Mouse (Mus musculus) embryo, embryonic 9.5 days (tissue): ENCODE measurements at regions not wholly inside any gene's neighbourhood (a gene's known extent, or its start where the extent isn't known, plus 50 kb on each side); places are given as distances from the start of the nearest gene placed in this dataset.
A peak's percentile ranks its signal among the peaks of the same experiment; 100 is the strongest.

Experiments
- DNase-seq: peaks from one replicate; pipeline ENCODE4 v3.0.0-alpha.2; 2017; ENCODE audit errors: extremely low spot score

DNA sequence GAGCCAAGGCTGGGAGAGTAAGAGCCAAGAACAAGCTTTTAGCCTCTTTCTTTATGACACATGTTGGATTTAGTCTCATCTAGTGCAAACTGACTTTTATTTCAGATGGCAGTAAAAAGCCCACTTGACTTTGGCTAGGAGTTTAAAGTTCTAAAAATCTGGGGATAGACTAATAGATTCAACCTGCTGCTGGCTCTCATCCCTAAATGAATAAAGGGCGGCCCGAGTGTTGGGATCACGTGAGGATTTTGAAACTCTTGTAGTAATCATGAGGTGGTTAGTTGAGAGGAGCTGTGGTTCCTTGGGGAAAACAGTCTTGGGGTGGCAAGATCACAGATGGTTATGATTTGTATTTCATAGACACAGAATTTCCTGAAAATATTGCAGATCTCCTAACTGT, 975.9 kb downstream of the Robo2 start:
- DNase-seq: no peak

DNA sequence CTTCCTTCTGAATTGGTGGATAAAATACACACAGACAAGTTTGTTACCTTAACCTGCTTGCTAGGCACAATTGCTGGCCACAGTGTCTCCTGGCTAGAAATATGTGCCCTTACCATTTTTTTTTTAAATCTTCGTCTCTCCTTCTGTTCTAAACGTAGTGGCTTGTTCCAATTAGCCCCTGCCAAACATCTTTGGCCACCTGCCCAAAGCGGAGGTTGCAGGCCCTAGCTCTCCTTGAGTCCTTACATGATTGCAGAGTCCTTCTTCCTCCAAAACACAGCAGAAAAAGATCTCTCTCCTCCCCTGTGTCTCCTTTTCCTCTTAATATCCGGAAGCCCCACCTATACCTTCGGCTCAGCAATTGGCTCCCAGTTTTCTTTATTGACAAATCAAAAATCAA, 986.8 kb downstream of the Robo2 start:
- DNase-seq: no peak

DNA sequence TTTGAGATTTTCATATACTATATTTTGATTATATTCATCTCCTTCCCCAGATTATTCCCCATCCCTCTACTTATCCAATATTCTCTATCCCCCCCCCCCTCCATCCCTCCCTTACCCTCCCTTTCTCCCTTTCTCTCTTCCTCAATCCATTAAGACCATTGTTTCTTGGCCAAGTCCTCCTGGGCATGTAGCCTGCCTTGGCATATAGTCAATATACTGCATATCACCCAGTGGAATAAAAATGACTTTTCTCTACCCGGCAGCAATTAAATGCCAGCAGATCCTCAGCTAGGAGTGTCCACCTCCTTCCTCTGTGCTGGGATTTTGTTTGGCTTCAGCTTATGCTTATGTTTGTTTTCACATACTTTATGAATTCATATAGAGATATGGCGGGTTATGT, 987.3 kb downstream of the Robo2 start:
- no peak for DNase-seq

DNA sequence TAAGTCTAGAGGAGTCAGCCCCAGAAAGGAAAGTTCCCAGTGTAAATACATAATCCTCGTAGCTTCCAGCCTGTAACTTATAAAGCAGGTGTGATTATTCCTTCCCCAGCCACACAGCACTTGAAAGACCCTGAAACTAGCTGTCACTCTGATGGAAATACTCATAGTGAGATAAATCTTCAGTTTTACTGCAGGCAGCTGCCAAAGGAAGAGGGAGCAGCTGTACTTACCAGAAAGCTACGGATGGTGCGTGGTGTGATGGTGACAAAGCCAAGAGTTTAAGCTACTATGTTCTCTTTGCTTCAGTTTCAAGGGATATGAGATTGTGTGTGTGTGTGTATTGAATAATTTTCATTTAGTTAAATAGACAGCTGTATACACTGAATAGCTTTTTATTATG, 1007.1 kb downstream of the Robo2 start:
- DNase-seq: no peak

DNA sequence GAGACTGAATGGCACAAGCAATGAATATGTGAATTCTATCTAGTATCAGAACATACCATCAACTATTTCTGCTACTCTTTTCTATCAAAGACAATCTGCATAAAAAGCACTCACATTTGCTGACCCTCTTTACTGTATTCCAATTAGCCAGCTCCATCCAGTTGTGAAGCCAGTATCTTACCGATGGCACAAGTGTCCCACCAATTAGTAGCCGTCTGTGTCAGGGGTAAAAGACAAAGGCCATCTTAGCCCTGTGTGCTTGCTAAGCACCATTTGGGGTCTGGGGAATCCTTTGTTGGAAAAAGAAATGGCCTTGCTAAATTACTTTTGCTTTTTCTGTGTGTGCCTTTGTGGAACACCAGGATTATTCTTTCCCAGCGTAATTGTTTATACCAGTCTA, 1007.5 kb downstream of the Robo2 start:
- DNase-seq: no peak

DNA sequence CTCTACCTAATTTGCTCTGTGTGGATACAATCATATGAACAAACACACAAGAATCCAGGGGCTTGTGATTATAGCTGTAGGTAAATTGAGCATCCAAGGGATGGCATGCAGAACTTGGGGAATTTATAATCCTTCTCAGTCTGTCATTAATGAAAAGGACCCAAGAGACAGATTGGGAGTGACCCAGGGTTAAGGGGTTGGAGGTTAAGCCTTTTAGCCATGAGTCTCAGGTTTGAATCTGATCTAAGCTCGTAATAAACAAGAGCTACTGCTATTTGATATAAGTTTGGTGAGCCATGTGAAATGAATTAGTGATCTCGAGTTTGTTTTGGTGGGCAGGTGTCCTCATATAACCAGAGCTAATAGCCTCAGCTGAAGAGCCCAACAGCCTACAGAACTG, 1032.6 kb downstream of the Robo2 start:
- peak; percentile 17 for DNase-seq

DNA sequence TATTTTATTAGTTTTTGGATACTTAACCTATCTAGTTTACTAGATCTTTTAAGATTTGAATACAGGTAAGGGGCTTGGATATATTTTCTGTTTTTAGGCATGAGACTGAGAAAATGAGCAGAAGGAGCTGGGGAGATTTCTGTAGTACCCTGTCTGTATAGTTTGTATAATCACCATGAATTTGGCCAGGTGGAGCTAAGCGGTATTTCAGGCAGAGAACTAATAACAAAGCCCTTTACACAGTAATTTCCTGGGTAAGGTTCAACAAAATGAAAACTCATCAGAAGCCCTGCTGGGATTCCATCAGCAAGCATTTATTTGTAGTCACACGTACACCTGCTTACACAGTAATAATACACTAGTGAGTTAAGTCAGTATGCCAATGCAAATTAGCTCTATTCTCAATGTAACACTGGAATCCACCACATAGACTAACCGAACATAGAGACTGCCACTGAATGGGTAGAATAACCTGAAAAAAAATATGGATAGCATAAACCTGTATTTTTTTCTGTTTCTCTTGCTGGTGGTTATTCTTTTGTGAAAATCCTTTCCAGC, 1036.9 kb downstream of the Robo2 start:
- DNase-seq: no peak

DNA sequence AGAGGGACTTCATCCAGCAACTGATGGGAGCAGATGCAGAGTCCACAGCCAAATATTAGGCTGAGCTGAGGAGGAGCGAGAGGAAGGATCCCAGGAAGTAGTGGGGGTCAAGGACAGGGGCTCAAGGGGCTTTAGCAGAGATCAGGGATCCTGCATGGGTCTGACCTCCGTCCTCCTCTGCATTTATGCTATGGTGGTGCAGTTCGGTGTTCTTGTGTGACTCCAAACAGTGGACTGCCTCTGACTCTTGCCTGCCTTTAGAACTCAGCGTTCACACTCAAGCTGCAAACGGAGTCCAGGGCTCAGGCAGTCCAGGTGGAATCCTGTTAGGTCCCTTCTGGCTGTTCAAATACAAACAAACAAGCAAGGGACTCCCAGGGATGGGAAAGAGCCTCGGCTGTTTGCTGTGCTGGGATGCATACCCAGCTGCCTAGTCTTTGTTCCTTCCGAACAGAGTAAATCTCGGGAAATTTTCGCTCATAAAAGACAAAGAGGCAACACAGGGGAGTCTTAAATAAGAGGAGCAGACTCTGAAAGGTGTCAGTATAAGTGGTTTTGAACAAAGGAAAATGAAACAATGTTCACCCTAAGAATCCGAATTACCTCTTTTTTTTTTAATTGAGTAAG, 1042.9 kb downstream of the Robo2 start:
- no peak for DNase-seq

DNA sequence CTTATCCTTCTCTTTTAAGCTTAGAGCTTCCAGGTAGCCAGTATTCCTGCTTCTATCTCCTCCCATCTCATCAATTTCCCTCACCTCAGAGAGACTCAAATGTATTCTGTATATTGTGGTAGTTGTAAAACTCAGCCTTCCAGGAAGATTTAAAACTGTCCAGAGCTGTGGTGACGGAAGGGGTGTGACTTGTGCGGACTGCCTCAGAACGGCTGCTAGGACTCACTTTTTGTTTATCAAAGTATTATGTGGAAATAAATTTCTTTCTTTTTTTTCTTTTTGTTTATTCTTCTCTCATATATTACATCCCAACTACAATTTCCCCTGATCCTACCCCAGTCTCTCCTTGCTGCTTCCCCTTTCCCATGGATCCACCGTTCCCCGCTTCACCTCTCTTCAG, 1043.7 kb downstream of the Robo2 start:
- DNase-seq: no peak

DNA sequence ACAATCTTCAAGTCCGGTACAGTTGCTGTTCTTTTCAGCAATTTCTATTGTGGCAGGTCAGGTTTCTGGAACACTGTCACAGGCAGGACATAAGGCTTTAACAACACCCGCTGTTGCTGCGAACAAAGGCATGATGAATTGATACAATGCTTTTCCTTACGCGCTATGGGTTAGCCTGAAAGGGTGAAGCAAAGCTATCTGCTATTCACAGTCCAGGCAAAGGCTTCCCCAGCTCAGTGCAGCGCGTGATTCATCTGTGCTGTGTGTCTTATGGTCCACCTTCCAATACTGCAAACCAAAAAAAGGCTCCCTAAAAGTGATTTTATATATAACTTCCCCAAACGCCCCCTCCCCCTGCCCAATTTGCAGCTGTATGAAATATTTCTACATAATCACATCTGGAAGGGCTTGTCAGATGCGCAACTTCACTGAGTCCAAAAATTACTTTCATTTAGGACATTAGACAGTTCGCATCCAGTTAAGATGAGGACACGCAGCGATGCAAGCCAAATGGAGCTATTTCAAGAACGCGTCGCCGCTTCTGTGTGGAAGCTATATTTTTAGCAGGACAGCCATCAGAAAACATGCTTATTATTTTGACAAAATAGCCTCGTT, 1044.3 kb downstream of the Robo2 start:
- no peak for DNase-seq

DNA sequence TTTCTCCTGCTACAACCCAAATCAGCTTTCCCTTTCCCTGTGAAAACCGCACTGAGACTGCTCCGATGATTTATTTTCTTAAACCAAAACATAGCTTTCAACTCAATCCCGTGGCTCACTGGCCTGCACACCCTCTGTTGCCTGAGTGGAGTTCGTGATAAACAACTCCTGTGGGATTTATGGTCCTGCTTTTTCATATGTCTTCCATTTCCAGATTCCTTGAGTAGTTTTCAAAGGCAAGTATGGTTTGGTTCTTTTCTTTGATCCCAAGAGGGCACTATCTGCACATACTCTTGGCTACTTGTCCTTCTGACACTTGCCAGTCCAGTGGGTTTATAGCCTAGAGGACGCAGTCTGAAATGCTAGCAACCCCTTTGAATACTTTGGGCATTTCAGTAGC, 1042.6 kb downstream of the Robo1 start:
- no peak for DNase-seq

DNA sequence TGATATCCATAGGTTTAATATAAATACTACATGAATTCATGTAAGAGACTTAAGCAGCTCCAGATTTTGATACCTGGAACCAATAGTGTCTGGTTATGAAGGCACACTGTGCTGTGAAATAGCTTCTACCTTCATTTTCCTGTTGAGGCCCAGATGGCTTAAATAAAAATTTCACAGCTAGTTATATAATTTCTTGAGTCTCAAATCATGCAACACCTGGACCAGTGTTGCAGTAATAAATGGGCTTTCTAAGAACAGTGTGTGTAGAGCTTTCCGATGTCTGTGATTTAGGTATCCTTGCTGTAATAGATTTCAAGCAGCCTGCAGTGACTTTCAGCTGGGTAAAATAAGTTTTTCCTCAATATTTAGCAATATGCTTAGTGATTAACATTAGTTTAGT, 1035.8 kb downstream of the Robo1 start:
- no peak for DNase-seq

DNA sequence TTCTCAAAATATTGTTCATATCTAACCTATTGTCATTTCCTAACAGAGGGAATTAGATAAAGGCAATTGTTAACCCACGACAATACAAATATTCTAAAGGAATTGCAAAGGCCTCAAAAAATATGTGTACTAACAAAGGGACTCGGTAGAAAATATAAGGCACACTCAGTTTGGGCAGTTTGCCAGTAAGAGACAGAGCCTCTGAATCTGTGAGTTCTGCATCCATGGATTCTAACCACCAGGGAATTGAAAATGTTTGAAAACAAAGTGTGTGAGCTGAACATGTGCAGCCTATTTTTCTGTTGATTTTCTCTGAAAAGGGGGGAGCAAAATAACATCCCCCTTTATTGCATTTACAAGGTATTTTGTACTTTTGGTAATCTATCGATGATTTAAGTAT, 1035.4 kb downstream of the Robo1 start:
- DNase-seq: no peak

DNA sequence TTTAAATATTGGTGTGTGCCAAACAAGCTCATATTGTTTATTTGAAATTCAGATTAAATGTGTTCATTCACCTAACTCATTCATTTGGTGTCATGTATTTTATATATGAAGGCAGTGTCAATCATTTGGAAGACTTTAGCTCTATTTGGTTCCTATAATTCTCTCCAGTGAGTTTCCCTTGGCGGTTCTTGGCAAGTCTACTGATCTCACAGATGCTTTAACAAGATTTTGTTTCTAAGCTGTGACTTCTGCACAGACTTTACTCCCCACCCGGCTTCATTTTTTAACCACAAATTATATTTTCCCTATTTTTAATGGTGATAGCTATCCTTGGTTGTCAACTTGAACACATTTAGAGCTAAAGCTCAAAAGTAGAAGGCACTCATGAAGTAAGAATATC, 1009.5 kb downstream of the Robo1 start:
- DNase-seq: no peak

DNA sequence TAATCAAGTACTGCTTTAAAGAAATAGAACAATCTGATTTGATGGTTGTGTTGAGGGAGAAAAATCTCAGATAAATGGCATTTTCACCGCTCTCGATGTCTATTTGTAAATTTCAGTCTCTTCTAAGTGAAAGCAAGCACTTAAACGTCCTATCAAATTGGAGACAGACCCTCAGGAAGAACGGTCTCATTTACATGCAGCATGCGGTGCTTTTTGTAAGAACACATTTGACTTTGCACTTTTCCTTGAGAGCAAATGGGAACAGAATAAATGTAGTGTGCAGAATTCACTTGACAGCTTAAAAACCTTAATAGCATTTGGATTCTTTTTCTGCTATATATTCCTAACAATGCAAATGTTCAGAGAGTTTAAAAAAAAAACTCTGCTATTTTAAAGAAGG, 1002.0 kb downstream of the Robo1 start:
- DNase-seq: no peak

DNA sequence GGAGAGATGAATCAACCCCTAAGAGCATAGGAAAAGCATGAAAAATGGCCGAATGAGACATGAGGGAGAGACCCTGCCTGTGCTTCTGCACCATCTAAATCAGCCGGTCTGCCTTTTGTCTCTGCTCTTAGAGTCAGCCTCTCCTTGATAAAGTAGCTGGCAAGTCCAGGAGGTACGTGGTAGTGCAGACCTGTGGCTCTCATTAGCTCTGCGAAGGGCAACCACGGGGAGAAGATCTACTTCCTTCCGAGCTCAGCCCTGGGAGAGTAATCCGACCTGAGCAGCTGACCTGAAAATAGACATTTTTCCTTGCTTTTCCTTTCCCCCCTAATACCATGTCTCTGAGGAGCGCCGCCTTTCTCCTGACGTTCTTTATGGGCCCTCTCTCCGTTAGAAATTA, 971.8 kb downstream of the Robo1 start:
- DNase-seq: peak; percentile 5

DNA sequence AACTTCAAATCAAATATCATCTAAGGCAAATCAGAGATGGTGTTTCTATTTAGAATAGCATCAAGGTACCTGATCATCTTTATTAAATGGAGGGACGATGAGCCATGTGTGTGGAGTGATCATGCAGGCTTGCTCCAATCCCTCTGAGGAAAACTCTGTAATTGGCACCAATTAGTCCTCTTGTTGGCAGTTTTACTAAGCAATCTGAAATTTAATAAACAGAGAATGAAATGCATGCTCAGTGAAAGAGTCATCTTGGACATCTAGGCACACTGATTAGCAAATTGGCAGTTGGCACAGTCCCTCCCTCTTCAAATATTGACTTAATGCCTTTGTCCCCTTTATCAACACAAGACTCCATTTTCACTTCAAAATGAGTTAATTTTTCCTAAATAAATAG, 951.6 kb downstream of the Robo1 start:
- DNase-seq: no peak

DNA sequence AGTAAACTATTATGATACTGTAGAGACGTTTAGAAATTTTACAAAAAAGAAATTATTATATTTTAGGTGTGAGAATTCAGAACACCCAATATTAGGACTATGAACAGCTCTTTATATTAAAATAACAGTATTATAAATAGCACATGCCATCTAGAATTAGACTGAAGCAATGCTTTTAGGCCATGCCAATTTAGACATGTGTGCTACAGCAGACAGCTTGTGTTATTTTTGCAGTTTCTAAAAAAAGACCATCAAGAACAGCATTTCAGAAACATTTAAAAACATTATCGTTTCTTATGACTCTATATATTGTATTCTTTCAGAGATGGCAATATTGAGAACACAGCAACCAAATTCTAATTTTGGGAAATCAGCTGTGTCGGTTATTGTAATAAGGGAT, 951.2 kb downstream of the Robo1 start:
- no peak for DNase-seq

DNA sequence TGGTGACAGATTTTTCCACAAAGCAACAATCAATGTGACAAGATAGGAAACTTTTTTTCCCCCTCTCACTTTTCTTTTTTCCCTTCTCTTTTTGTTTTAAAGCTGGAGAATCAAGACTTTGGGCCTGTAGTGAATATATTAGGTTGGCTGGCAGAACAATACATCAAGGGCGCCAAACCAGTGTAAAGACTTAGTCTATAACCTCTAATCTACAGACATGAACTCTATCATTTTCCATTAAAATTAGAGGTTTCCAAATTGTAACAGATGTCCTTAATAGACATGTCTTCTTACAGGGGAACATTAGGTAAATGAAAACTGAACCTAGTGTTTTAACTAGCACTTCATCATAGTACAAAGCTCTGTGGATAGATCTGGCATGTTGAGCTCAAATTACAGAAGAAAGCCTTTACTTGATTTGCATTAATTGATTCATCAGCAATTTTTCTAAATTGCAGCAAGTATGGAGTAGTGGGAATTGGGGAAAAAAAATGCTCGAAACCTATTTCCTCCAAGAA, 937.0 kb downstream of the Robo1 start:
- DNase-seq: no peak

DNA sequence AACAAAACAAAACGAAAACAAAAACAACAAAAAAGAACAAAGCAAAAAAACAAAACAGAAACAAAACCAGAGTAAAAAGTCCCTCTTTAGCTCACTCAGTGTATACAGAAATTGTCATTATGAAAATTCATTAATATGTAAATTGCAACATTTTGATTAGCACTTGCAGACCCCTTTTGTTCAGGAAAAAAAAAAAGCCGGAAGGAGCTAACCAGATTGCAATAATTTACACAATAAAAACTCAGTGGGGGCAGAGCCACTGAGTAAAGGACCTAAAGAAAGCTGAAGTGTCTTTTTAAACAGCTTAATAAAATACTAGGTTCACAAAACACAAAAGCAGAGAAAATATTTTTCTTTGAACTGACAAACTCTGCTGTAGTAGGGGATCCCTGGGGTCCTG, 922.5 kb downstream of the Robo1 start:
- no peak for DNase-seq

DNA sequence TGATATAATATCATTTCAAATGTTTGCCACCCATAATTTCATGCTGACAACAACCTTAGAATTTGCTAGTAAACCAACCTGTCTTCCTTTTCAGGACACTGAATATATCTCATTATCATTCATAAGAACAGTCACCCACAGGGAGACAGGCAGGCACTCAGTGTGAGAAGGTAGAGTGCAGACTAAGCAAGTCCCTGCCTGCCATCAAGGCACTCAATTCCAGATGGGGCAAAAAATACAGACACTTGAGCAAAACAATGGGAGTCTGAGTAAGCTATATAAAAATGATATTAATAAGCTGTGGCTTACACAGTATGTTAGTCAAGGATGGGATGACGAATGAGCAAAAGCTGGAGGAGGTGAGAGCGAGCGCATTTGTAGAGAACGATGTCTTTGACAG, 909.4 kb downstream of the Robo1 start:
- DNase-seq: no peak

DNA sequence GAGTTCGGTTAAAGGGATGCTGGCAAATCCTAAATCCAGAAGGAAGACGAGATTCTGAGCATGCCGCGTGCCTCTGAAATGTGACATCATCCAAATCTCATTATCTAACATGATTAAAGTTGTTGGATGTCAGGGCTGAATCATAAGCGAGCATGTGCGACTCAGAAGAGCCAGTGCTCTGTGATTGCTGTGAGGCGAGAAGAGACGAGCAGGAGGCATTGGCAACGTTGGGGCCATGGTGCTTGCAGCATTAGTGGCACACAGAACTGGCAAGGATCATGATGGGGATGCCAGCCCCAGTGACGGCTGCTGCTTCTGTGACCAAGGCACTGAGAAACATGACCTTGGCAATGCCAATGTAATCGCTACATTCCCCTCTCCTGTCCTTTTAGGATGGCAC, 895.4 kb downstream of the Robo1 start:
- DNase-seq: no peak

DNA sequence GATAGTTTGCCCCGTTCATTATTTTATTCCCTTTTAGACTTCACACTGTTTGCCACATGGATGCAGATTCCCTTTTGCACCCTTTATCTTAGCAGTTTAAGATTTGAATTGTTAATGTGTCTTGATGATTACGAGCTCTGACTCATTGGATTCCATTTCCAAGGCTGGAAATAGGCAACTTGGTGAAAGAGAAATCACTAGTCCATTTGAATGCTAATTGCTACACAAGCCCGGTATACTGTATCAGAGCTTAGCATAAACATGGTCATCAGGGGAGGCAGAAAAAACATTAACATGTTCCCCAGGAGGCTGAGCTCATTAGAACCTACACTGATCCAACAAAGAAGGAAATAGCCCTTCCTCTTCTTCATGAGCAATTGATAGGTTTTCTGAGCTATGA, 892.9 kb downstream of the Robo1 start:
- no peak for DNase-seq

DNA sequence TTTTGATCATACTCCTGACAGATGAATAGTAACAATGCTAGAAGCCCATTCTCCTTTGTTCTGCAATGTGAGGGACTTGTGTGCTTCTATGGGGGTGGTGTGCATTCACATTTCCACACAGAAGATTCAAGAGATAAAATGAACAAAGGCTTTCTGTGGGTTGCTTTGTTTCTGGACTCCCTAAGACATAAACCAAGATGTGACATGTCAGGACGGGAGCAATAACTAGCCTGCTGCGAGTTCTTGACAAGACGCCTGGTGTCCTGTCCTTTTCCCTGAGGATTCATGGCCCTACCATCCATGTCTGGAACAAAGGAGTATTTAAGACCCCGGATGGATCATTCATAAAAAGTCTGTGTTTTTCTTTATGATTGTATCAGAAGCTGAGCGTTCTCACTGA, 874.7 kb downstream of the Robo1 start:
- DNase-seq: no peak
